Mouse (Mus musculus) cortical plate, adult 2 months (tissue): ENCODE data around the gene Frmd4a. TPM values are rescaled to one million over a fixed set of nuclear protein-coding genes. Genes with fewer than 3 reads are reported as not detected.
"Not testable (repeated sequence)": the region's sequence is repeated elsewhere in the genome, so short reads cannot be mapped to it uniquely, and the experiment has no call there.

Experiments used
- H3K27ac ChIP-seq: fragments of 200-500 bp; 2 replicates; pipeline ENCODE4 v1.5.1; 2012; ENCODE audit warnings: low read length, control low read depth, inconsistent platforms; ENCODE audit not compliant: insufficient read depth
- H3K4me1 ChIP-seq: fragments of 200-500 bp; 2 replicates; pipeline ENCODE4 v1.6.1; 2011; ENCODE audit warnings: low read length; ENCODE audit not compliant: control insufficient read depth, insufficient read depth
- H3K4me3 ChIP-seq: fragments of 200-500 bp; 2 replicates; pipeline ENCODE4 v1.5.1; 2011; ENCODE audit warnings: mild to moderate bottlenecking, low read length, control low read depth; ENCODE audit not compliant: insufficient read depth
- CTCF ChIP-seq: fragments of 200-500 bp; IDR thresholded peaks from 2 replicates; pipeline ENCODE4 v1.5.1; 2011; ENCODE audit warnings: mild to moderate bottlenecking, control low read depth, low read length; ENCODE audit not compliant: insufficient read depth; ENCODE audit errors: extremely low read depth
- POLR2A ChIP-seq: fragments of 200-500 bp; IDR thresholded peaks from 2 replicates; pipeline ENCODE4 v1.6.1; 2011; ENCODE audit warnings: mild to moderate bottlenecking, low read length, control low read depth; ENCODE audit not compliant: insufficient read depth; ENCODE audit errors: extremely low read depth
- polyA plus RNA-seq: library from polyadenylated mRNA; depleted of rRNA; stranded (reverse); fragments of >200 nt; gene quantifications from 2 replicates; pipeline ENCODE4 v1.2.3, GENCODE M21; 2012

Gene Frmd4a
- polyA plus RNA-seq, 1 experiment = 33.9 TPM

DNA sequence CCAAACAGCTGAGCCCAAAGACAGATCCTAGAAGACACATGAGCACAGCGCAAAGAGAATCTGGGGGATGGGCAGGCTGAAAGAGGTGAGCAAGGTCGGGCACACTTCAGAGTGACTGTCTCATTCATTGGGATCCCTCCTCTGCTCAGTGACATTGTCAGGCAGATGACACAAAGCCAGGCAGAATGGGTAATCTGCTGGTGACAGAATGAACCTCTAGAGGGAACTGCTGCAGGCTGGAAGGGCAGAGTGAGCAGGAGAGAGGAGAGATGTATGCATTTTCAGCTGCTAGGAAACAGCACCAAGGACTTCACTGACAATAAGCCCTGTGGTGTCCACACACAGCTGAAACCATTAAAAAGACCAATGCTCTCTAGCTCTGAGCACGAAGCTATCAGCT is 211.0 kb downstream of the Frmd4a start:
- peak; percentile 31; the same call in 1 of the 2 replicates for TF ChIP-seq CTCF
- TF ChIP-seq POLR2A = no peak
- no peak overlapping the region for H3K27ac ChIP-seq
- H3K4me3 ChIP-seq = no peak overlapping the region
- peaks cover 12% of the 10 kb centered on the region for H3K4me1 ChIP-seq

DNA sequence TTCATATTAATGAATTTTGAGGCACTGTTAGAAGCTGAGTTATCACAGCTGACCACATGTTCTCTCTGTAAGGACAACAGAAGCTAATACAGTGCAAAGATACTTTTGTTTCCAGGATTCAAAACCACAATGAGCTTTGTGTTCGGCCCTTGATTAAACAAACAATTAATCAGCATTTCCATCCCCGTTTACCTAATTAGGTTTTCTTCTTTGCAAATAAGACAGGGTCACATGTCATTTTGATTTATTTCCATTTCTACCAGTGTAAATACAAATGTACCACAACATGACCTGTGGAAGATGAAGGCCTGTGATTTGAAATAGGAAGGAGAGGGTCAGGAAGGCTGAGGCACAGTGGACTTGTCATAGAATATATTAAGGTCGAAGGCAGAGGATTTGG is 214.8 kb downstream of the Frmd4a start:
- Histone ChIP-seq H3K27ac (no peak overlapping the region), H3K4me1 (peaks cover 5% of the 10 kb centered on the region), H3K4me3 (no peak overlapping the region)
- TF ChIP-seq CTCF = no peak
- TF ChIP-seq POLR2A = no peak

DNA sequence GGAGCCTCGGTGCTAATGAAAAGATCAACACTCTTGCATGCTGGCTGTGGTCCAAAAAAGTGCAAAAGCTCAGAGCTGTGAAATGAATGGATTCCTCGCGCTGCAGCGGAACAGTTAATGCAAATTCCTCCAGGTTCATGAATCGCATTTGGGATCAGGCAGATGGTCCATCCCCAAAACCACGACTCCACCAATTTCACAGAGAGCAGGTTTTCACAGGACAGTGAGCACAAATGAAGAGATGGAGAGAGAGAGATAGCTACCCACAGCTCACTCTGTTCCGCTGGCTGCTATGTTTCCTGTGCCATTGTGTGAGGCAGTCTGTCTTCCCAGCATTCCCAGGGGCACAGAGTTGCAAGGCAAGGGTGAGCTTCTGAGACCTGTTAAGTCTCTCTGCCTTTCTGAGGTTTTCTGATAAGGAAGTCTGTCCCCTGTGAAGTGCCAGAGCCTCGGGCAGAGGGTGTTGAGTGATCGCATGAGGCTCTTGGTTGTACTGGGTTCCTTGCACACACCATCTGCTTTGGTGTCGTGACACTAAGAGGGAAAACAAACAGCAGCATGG is 215.3 kb downstream of the Frmd4a start:
- TF ChIP-seq POLR2A (no peak), CTCF (no peak)
- H3K4me3 ChIP-seq = no peak overlapping the region
- H3K4me1 ChIP-seq = peaks cover 3% of the 10 kb centered on the region
- no peak overlapping the region for H3K27ac ChIP-seq

DNA sequence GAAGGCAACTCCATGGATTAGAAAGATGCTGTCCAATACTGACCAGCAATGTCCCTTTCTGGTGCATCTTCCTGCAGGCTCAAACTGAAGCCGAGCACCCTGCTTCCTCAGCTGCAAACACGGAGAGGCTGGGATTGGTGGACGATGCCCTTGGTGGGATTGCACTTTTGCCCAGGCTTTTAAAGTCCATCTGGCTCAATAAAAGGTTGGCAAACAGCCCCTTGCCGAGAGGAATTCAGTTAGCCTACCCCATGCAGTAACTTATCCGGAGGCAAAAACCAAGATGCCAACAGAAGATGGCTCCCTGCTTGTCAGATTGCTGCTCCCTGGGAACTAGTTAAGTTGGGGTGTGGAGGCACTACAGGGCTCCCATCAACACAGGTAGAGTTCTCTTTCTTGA is 220.2 kb downstream of the Frmd4a start:
- Histone ChIP-seq H3K4me3 (no peak overlapping the region), H3K27ac (no peak overlapping the region), H3K4me1 (no peaks in the 10 kb centered on the region; the same call in 1 of the 2 replicates)
- TF ChIP-seq POLR2A = no peak
- TF ChIP-seq CTCF = no peak

DNA sequence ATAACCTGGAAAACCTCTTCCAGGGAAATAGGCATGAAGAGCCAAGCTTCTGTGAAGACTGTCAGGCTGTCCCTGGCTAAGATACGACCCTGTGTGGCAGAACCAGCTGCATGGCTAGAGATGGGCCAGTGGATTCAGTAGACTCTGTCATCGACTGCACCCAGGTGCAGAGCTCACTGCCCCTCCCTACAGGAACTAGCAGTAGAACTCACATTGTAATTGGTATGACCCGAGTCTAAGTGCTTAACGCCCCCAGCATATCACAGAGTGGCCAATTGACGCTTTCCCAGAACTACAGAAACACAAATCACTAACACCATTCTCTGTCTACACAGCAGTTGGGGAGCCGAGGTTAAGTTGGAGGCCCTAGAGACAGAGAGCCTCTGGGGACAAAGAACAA is 232.2 kb downstream of the Frmd4a start:
- Histone ChIP-seq H3K27ac (no peak overlapping the region), H3K4me3 (no peak overlapping the region), H3K4me1 (peaks cover 9% of the 10 kb centered on the region)
- no peak for TF ChIP-seq CTCF

DNA sequence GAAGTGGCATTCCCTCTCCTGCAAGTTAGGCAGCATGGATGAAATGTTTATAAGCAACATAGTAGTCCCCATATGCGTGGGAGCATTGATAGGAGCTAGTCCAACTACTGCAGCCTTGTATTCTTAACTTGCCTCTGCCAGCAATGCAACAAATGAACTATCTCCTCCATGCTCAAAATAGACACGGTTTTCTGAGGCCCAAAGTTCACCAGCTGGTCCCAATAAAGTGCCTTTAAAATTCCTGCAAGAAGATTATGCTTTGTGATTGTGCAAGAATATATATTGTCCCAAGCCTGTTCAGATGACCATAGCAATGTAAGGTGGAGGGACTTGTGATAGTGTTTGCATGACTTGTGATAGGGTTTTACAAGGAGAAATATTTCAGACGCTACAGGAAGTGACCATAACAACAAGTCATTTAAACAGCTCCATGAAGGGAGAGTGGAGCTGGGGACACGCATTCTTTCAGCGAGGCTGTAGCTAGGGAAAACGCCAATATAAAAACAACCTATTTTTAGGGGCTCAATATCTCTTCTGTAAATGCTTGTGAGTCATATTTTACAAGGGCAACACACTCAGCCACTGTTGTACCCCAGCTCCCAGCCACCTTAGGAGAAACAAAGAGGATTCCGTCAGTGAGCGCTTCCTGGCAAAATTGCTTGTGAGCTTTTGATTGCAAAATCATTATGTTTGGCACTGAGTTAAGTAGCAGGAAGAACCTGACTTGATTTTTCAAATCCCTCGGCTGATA is 235.2 kb downstream of the Frmd4a start:
- Histone ChIP-seq H3K4me1 (peaks cover 9% of the 10 kb centered on the region), H3K4me3 (no peak overlapping the region), H3K27ac (peak overlapping the region; percentile 17; the same call in 1 of the 2 replicates)
- TF ChIP-seq CTCF (no peak), POLR2A (no peak)

DNA sequence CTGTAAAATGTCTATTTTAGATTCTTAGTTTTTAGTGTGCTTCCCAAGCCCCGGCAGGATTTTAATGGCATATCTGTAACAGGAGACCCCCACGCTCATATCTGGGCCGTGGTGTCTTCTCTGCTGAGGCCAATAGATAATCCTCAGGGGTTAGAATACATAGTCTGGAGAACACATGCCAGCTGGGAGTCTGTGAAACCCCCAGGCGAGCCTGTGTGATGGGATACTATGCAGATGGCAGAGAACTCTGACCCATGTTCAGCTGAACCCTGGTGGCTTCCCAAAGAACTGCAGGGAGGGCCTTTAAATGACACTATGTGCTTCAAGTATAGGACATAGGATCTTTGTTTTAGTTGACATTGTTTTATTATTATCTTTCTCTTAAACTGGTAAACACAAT is 235.8 kb downstream of the Frmd4a start:
- no peak overlapping the region for H3K27ac ChIP-seq
- no peak for TF ChIP-seq POLR2A
- TF ChIP-seq CTCF = peak; percentile 32; the same call in 1 of the 2 replicates
- no peak overlapping the region for H3K4me3 ChIP-seq
- H3K4me1 ChIP-seq = peaks cover 9% of the 10 kb centered on the region

DNA sequence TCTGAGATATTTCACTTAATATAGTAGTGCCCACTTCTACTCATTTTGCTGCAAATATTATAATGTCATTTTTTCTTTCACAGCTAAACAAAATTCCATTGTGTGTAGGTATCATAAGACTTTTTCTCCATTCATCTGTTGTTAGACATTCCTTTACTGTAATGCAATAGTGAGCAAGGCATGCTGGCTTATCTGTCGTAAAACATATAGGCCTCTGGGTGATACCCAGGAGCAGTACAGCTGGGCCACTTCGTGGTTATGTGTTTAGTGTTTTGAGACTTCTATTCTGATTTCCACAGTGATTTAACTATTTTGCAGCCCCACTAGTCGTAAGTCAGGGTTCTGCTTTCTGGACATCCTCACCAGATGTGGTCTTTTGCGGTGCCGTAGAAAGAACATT is 236.6 kb downstream of the Frmd4a start:
- TF ChIP-seq POLR2A (no peak), CTCF (no peak)
- Histone ChIP-seq H3K4me3 (no peak overlapping the region), H3K4me1 (peaks cover 9% of the 10 kb centered on the region), H3K27ac (no peak overlapping the region)

DNA sequence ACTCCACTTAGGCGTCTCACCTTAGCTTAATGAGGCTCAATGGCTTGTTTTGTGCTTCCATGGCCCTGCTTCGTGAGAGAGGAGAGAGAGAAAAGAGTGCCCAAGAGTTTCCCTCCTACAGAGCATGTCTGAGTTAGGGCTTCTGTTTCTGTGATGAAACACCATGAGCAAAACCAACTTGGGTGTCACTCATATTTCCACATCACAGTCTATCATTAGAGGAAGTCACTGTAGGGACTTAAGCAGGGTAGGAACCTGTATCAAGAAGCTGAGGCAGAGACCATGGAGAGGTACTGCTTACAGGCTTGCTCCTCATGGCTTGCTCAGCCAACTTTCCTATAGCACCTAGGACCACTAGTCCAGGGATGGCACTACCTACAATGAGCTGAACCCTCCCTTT is 238.7 kb downstream of the Frmd4a start:
- Histone ChIP-seq H3K27ac (no peak overlapping the region), H3K4me1 (peaks cover 9% of the 10 kb centered on the region), H3K4me3 (no peak overlapping the region)
- TF ChIP-seq CTCF (no peak), POLR2A (no peak)

DNA sequence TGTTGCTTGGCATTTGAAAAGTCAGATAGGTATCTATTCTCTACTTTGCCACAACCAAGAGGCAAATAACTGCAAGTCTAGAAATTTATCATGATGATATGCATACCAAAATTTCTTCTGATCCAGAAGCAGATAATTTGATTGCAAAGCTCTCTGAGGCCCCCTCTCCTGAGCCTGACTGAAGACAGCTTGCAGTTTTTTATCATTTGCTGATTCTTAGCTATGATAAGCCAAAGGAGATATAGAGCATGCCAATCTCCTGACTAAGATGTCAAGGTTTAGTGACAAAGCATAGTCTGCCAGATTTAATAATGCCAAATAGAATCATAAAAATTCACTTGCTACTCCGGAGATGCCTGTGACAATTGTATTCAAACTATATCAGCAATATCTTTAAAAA is 240.1 kb downstream of the Frmd4a start:
- Histone ChIP-seq H3K27ac (no peak overlapping the region), H3K4me3 (no peak overlapping the region), H3K4me1 (peaks cover 3% of the 10 kb centered on the region)
- TF ChIP-seq POLR2A (no peak), CTCF (no peak)

DNA sequence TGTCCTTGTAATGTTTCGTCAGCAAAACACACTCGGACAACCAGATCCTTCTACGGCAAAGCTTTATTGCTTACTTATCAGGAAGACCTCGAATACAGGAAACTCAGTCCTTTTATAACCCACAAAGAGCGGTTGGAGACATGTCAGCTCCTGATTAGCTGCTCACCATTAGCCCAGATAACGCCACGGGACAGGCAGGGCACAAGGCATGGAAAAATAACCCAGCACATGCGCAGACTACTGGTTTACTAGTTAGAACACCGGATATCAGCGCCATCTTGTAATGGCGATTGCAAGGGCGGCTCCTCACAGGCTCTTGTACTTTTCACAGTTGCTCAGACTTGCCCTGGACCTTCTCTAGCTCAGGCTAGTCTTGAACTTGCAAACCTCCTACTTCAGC is 241.3 kb downstream of the Frmd4a start:
- not testable (repeated sequence) for H3K27ac ChIP-seq, H3K4me1 ChIP-seq, H3K4me3 ChIP-seq
